Mouse (Mus musculus): ENCODE data around the gene Ndrg2. TPM values are rescaled to one million over a fixed set of nuclear protein-coding genes. Genes with fewer than 3 reads are reported as not detected.
"Not testable (repeated sequence)": the region's sequence is repeated elsewhere in the genome, so short reads cannot be mapped to it uniquely, and the experiment has no call there.

Ndrg2 gene
- total RNA-seq, 2 experiments from 2014 or later = 894 to 934 TPM

DNA sequence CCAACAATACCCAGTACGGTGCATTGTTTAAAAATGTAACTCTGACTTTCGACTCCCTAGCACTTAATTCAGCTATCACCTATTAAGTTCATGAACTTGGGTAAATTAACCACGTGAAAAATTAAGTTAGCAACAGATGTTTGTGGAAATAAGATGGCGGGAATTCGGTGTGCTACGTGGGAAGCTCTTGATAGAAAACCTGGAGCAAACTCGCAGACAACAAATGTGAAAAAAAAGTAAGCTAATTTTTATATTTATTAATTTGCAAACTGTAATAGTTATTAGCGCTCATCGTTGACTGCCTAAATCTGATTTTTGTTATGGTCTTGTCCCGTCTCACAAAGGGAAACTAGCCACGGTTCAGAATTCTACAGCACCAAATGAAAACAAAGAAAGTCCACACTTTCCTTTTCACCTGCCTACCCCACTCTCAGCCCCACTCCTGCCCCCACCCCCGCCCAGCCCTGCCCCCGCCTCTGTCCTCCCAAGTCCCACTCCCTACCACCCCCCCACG, 29.9 kb downstream of the Ndrg2 start:
- TF ChIP-seq CTCF (conservative IDR thresholded peaks at IDR 0.05) = no peak
- Histone ChIP-seq H3K4me3 (peak overlapping the region; percentile 69), H3K27ac (peak overlapping the region; percentile 59; the same call in 1 of the 2 replicates)
- no peak for DNase-seq (ENCODE audit: low spot score in 2 of 2)

DNA sequence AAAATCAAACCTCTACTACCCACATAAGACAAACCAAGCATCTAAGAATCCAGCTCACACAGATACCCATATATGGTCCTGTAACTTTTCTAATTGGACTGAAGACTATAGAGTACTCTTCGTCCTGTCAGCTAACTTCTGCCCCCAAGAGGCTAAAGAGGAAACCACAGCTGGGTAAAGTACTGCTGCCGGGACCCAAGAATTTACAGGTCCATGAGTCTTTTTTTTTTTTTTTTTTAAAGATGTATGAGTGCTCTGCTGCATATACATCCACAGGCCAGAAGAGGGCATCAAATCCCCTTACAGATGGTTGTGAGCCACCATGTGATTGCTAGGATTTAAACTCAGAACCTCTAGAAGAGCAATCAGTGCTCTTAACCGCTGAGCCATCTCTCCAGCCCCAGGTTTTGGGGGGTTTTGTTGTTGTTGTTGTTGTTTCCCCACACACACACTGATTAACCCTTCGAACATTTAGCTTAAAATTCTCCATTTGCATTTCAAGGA, 30.4 kb downstream of the Ndrg2 start:
- Histone ChIP-seq H3K27ac (0 out of 2 replicates have a peak overlapping the region, but pooled peaks have one; percentile 59), H3K4me3 (peak overlapping the region; percentile 69)
- peak; percentile 52 to 55 for DNase-seq (ENCODE audit: low spot score in 2 of 2)
- peak; percentile 81 for TF ChIP-seq CTCF (conservative IDR thresholded peaks at IDR 0.05)

DNA sequence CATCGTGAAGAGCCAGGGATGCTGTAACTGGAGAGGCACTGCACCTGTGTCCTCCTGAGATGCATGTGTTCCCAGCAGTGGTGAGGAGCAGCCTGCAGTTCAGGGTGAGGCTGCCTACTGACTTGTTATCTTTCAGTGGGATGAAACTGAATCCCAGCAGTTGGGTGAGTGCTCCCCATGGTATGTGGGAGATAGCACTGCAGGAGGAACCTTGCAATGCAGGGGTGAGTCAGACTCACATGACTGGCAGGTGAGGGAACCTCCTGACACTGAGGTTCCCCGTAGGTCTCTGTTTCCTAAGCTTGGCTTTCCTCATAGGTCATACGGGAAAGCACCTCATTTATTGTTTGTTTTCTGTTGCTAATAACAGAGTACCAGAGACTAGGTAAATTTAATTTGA, 36.4 kb downstream of the Ndrg2 start:
- Histone ChIP-seq H3K4me3 (no peak overlapping the region), H3K27ac (no peak overlapping the region)
- TF ChIP-seq CTCF (conservative IDR thresholded peaks at IDR 0.05) = no peak
- no peak for DNase-seq (ENCODE audit: low spot score in 2 of 2)

DNA sequence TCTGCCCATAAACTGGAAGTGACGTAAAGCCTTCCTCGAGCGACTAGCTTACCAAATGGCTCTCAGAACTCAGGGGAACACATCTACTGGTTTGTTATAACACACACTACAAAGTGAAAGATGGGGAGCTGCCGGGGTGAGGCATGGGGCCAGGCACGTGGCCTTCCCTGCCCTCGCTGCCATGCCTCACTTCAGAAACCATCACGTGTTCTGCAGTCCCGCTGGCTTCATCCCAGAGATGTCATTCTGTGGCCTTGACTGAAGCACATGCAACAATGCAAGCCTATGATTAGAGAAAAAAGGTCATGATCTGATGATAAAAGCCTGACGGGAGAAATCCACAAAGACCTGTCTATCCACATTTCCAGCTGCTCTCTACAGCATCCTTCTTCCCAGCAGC, 42.2 kb downstream of the Ndrg2 start:
- H3K4me3 ChIP-seq = no peak overlapping the region
- no peak overlapping the region for H3K27ac ChIP-seq
- no peak for TF ChIP-seq CTCF (conservative IDR thresholded peaks at IDR 0.05)
- DNase-seq (ENCODE audit: low spot score in 2 of 2) = no peak

DNA sequence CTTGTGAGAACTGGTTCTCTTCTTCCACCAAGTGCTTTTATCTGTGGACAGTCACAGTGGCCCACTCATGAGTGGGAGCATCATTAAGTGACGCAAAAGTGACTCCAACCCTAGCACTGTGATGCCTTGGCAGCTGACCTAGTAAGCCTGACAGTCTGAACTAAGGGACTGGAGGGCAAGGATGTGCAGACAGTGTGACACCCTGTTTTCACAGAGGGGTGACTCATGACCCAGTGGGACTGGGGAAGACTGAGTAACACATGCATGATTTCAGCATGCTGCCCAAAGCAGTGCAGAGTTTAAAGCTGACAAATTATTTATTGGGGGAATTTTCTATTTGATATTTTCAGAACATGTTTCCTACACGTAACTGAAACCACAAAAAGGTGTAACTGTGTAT, 43.2 kb downstream of the Ndrg2 start:
- no peak overlapping the region for H3K4me3 ChIP-seq
- H3K27ac ChIP-seq = no peak overlapping the region
- TF ChIP-seq CTCF (conservative IDR thresholded peaks at IDR 0.05) = no peak
- DNase-seq (ENCODE audit: low spot score in 2 of 2) = no peak

DNA sequence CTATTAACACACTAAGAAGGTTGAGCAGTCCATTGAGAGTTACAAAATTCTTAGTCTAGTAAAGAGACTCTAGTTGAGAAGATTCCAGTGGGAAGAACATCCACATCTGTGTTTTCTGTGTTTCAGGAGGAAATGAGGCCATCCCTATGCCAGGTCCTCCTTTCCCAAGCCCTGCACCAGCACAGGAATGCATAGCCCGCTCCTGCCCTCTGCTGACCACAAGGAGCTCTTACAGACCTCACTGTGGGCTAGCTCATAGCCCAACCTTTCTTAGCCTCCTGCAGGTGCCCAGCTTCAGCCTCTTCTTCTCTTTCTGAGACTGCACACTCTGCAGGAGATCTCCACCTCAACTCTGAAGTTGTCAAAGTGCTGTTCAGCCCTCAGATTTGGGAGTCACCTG, 50.4 kb downstream of the Ndrg2 start:
- not testable (repeated sequence) for H3K27ac ChIP-seq; H3K4me3 ChIP-seq; DNase-seq (ENCODE audit: low spot score in 2 of 2)
- peak; percentile 67 for TF ChIP-seq CTCF (conservative IDR thresholded peaks at IDR 0.05)

DNA sequence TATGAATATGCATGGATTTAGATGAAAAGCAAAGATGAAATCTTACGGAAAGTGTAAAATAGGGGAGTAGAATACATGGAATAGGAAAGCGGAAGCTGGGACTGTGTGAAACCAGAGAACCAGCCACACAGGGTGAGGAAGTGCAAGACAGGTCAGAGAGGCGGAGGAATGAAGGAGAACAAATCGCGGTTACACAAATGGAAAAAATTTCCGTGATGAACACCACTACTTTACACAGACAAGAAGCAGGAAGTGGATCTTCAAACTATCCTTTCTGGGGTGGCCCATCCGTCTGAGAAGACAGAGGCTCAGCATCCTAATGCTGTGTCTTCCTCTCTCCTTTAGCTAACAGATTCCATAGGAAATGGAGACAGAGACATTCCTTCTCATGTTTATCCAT, 58.7 kb downstream of the Ndrg2 start:
- DNase-seq (ENCODE audit: low spot score in 2 of 2); H3K4me3 ChIP-seq; H3K27ac ChIP-seq: not testable (repeated sequence)

Other genes with a start within 250 kb of the Ndrg2 start
- gene Gm17079, start 218.7 kb downstream of the Ndrg2 start, total RNA-seq (2021) = not detected
- gene Gm5800, start 197.0 kb downstream of the Ndrg2 start, total RNA-seq (2021) = not detected
- gene Ang4, start 140.6 kb downstream of the Ndrg2 start, total RNA-seq (2021) = not detected
- gene AY358078, start 114.1 kb downstream of the Ndrg2 start, total RNA-seq (2021) = not detected
- gene Ear6, start 60.5 kb downstream of the Ndrg2 start, total RNA-seq (2021) = not detected
- 10 to 100 TPM; 31.6 to 40.5 TPM for gene Mettl17, start 29.3 kb downstream of the Ndrg2 start, total RNA-seq (2021)
- 10 to 100 TPM in 1 of 2 experiments, 1 to 10 TPM in 1; 8.2 to 10.1 TPM for gene Slc39a2, start 21.3 kb downstream of the Ndrg2 start, total RNA-seq (2021)
- gene Tppp2, start 4.3 kb upstream of the Ndrg2 start, total RNA-seq (2021) = not detected
- not detected for gene Rnase13, start 8.6 kb upstream of the Ndrg2 start, total RNA-seq (2021)
- gene Arhgef40, start 70.6 kb upstream of the Ndrg2 start, total RNA-seq (2021) = 10 to 100 TPM; 27.9 to 32.2 TPM
- 1 to 10 TPM in 1 of 2 experiments, under 1 TPM in 1; 0.34 to 1.4 TPM for gene Tmem253, start 101.5 kb upstream of the Ndrg2 start, total RNA-seq (2021)
- 10 to 100 TPM; 46.5 to 46.8 TPM for gene Zfp219, start 106.6 kb upstream of the Ndrg2 start, total RNA-seq (2021)
- gene Olfr221, start 128.3 kb upstream of the Ndrg2 start, total RNA-seq (2021) = not detected
- gene Hnrnpc, start 189.9 kb upstream of the Ndrg2 start, total RNA-seq (2021) = 100 to 1,000 TPM; 245 to 262 TPM
- 1 to 10 TPM; 1.7 to 2.2 TPM for gene Rpgrip1, start 196.5 kb upstream of the Ndrg2 start, total RNA-seq (2021)

Measured in layer of hippocampus, adult 2 months (tissue).